Mouse (Mus musculus) heart, adult 11 months (tissue): ENCODE data around the gene Vmn1r53.
"Not testable (repeated sequence)": the region's sequence is repeated elsewhere in the genome, so short reads cannot be mapped to it uniquely, and the experiment has no call there.

Experiments used
- DNase-seq: peaks from one replicate; pipeline ENCODE4 v3.0.0; 2022

The Vmn1r53 gene

DNA sequence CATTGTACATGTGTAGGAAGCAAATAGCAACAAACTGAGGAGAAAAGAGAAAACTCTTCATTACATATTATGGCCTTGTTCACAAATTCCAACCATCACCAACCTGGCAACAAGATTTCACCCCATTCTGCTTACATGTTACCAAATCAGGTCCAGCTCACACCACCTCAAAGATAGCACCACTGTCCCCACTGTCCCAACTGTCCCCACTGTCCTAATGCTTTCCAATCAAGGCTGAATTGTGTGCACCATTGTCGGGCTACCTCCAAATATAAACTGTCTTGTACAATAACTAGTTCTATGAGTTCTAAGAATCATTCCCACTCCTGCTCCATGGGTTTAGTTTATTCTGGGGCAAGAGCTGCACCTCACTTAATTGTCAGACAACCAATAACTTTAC is at the start of gene Vmn1r53:
TSS of gene Vmn1r53 (minus strand) at position 101 of the 400 bp plus-strand sequence.
- peak; percentile 52 for DNase-seq

DNA sequence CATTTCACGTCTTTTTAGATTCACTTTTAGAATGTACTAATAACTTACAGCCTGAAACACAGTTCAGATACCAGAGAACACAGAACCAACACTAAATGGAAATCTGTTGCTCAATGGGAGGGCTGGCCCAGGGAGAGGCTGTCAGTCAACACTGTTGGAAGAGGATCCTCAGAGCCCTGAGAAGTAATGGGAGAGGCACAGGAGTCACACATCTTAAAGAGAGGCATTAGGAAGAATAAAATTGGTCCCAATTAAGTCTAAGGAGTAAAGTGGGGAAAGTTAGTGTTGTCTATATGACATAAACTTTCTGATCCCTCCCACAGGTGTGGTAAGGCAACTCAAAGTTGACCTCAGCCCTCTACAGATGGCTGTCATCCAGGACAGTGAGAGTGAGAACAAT is 21.8 kb upstream of the Vmn1r53 start, which contains the start of gene Vmn1r54:
TSS of gene Vmn1r54 (plus strand) at position 301 of the 400 bp plus-strand sequence.
- DNase-seq, result no peak

DNA sequence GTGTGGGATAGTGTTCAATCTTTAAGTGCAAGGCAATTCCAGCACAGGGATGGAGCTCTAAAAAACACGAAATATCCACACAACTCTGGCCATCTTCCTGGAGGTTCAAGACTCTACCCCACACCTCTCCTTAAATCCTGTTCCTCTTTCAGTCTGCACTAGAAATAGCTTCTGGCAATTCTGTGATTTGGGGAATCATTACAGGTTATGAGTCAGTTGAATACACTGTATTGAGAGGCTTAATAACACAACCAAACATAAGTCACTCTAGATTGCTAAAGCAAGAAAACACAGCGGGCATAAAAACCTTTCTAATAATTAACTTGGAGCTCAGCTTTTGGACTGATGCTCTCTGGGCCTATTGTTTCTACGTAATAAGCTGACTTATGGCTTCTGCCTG is 19.8 kb upstream of the Vmn1r53 start:
- DNase-seq, result peak; percentile 59

DNA sequence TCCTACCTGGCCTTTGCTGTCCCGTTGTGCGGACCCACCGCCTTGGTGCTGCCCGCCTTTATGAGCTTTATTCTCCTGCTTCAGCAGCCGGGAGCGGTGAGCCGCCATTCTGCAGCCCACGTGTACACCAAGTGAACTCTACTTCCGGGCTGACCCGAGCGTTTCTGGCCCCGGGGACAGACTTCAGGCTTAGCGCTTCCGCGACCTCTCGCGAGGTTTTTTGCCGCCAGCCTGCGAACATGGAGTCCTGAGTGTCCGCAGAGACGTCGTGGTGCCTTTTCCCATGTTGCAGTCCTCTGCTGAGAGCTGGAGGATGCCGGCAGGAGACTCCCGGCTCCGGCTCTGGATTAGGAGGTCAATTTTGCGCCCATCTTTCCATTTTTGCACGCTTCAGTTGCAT is 8.4 kb upstream of the Vmn1r53 start:
- peak; percentile 67 for DNase-seq

DNA sequence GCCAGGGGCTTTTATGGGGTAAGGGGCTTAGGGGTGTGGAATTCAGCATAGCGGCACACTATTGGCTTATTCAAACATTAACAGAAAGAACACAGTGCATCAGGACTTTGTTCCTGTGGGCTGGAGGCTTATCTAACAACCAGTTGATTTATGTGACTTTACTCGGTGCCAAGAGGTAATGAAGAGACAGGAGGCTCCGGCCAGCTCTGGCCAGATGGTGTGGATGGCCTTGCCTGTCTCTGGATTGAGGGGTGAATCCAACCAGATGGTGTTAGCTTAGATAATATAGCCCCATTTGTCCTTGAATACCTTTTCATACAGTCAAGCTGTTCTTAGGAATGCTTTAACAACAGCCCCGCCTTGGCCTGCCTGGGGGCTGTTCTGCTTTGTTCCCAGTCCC is 7.9 kb upstream of the Vmn1r53 start:
- not testable (repeated sequence) for DNase-seq

GRCm38 (mm10) chr6:90202493-90202892 is 21.7 kb downstream of the Vmn1r53 start, which contains the start of gene V1ra8:
Gene V1ra8, plus strand, starts transcription at chr6:90202793.
- DNase-seq, result not testable (repeated sequence)

- DNase-seq, result no peak
Observed at GRCm38 (mm10) chr6:90174508-90174907, 49.7 kb downstream of the Vmn1r53 start, which contains the start of gene Vmn1r52. Gene Vmn1r52, plus strand, starts transcription at chr6:90174808.
